Mouse (Mus musculus): Measurements from ENCODE around the gene Rubcnl. TPM values are rescaled to one million over a fixed set of nuclear protein-coding genes. Genes with fewer than 3 reads are reported as not detected.

Rubcnl gene
- total and polyA plus RNA-seq, 2 experiments from 2014 or later, result 1.1 to 2.9 TPM

DNA sequence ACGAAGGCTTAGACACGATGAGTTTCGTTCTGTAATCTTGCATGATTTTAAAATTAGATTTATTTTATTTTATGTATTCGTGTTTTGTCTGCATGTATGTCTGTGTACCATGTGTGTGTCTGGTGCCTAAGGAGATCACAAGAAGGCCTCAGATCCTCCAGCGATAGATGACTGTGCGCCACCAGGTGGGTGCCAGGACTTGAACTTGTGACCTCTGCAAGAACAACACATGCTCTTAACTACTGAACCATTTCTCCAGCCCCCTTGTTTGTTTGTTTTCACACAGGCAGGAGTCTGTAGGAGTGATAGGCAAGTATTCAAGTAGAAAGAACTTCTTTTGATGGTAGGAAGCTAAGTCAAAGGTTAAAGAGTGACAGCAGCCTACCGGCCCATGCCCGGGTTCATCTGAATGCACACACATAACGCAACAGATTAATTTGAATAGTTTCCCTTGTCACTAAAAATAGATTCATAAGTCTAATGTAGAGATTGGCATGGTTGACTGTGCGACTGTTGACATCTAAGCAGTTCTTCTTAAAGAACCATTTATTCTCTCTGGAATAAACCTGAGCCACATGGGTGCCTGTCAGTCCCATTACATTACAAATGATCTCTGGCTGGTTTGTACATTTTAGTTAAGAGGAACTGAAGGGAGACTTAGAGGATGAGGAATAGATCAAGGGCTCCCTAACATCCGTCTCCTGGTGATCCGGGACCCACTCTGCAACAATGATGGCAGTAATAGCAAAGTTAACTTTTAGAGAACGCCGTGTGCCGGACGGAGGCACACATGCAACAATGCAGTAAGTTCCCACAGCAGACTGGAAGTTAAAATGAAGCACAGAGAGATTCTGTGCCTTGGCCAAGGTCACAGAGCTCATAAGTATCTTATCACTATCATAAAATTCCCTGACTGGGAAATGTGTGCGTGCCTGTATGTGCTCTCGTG, 2.3 kb downstream of the Rubcnl start:
- Histone ChIP-seq H3K27me3 (ENCODE audit: control insufficient read depth, insufficient read depth, low read length) (no peaks in the 10 kb centered on the region), H3K9me3 (replicated peaks; ENCODE audit: control insufficient read depth, low read length) (no peaks in the 10 kb centered on the region), H3K9ac (replicated peaks; ENCODE audit: low read depth, low read length) (no peak overlapping the region), H3K36me3 (replicated peaks; ENCODE audit: control insufficient read depth, insufficient read depth, low read length) (no peaks in the 10 kb centered on the region), H3K4me3 (ENCODE audit: low read depth, low read length) (no peak overlapping the region), H3K4me1 (ENCODE audit: control insufficient read depth, insufficient read depth) (peaks cover 8% of the 10 kb centered on the region), H3K4me2 (ENCODE audit: low read depth, low read length) (no peak overlapping the region), H3K27ac (ENCODE audit: low read depth) (no peak overlapping the region)
- ATAC-seq (ENCODE audit: insufficient read depth, low read depth), result no peak
- no peak for DNase-seq (ENCODE audit: low spot score)
- TF ChIP-seq EP300 (IDR thresholded peaks at IDR 0.05; ENCODE audit: low read depth) (no peak), CTCF (IDR thresholded peaks at IDR 0.05; ENCODE audit: low read depth) (no peak)
- WGBS, result 75% methylated on average over 18 of the region's 18 CpGs

DNA sequence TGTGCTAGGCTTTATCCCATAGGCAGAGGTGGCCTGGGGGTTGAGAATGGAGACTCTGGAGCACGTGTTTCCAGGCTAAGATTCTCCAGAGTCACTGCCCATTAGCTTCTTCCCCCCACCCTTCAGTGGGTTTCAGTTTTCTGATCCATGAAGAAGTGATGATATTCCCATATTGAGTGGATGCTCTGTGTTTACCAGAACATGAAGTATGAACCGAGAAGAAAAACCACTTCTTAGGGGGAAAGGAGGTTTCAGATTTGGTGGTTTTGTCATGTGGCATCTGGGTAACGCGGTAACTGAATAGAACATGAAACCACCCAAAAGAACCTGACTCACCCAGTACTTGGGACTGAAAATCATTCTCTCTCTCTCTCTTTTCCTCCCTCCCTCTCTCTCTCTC, 3.0 kb downstream of the Rubcnl start:
- ATAC-seq (ENCODE audit: insufficient read depth, low read depth), result no peak
- no peak for DNase-seq (ENCODE audit: low spot score)
- no peaks in the 10 kb centered on the region for H3K27me3 ChIP-seq (ENCODE audit: control insufficient read depth, insufficient read depth, low read length)
- no peaks in the 10 kb centered on the region for H3K36me3 ChIP-seq (replicated peaks; ENCODE audit: control insufficient read depth, insufficient read depth, low read length)
- H3K4me3 ChIP-seq (ENCODE audit: low read depth, low read length), result no peak overlapping the region
- H3K27ac ChIP-seq (ENCODE audit: low read depth), result no peak overlapping the region
- 77% methylated on average over 4 of the region's 4 CpGs for WGBS
- no peaks in the 10 kb centered on the region for H3K9me3 ChIP-seq (replicated peaks; ENCODE audit: control insufficient read depth, low read length)
- peaks cover 8% of the 10 kb centered on the region for H3K4me1 ChIP-seq (ENCODE audit: control insufficient read depth, insufficient read depth)
- no peak overlapping the region for H3K4me2 ChIP-seq (ENCODE audit: low read depth, low read length)
- H3K9ac ChIP-seq (replicated peaks; ENCODE audit: low read depth, low read length), result no peak overlapping the region
- TF ChIP-seq CTCF (IDR thresholded peaks at IDR 0.05; ENCODE audit: low read depth) (no peak), EP300 (IDR thresholded peaks at IDR 0.05; ENCODE audit: low read depth) (no peak)

DNA sequence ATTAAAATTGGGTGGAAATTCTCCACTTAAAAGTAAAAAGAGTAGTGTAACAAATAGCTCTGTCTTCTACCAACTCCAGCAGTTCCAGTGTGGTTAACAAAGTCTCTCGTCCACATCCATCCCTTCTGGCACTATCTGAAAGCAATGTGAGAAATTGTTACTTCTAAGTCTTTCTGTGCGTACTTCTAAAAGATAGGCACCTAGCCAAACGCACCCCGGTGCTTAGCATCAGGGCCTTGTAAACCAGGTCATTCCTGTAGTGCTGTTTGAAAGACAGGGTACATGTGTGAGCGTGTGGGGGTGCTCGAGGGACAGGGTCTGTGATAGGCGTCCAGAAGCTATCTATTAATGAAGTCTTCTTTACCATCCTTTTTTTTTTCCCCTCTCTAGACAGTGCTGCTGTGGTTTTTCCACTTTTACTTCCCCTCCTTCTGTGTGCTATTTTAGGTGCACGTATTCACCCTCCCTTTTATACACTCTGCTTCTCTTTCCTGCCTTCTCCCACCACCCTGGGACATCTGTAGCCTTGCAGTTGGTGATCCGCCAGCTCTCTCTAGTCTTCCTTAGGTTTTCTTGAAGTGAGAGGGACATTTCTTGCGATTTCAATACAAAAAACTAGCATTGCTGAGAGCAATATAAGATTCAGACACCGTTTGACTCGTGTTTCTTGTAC, 4.9 kb downstream of the Rubcnl start:
- H3K9me3 ChIP-seq (replicated peaks; ENCODE audit: control insufficient read depth, low read length), result no peaks in the 10 kb centered on the region
- no peak overlapping the region for H3K9ac ChIP-seq (replicated peaks; ENCODE audit: low read depth, low read length)
- ATAC-seq (ENCODE audit: insufficient read depth, low read depth) (no peak), DNase-seq (ENCODE audit: low spot score) (no peak)
- 33% methylated on average over 12 of the region's 12 CpGs for WGBS
- H3K4me2 ChIP-seq (ENCODE audit: low read depth, low read length), result no peak overlapping the region
- H3K4me1 ChIP-seq (ENCODE audit: control insufficient read depth, insufficient read depth), result peaks cover 8% of the 10 kb centered on the region
- no peak for TF ChIP-seq CTCF (IDR thresholded peaks at IDR 0.05; ENCODE audit: low read depth)
- TF ChIP-seq EP300 (IDR thresholded peaks at IDR 0.05; ENCODE audit: low read depth), result no peak
- H3K36me3 ChIP-seq (replicated peaks; ENCODE audit: control insufficient read depth, insufficient read depth, low read length), result no peaks in the 10 kb centered on the region
- no peak overlapping the region for H3K4me3 ChIP-seq (ENCODE audit: low read depth, low read length)
- no peak overlapping the region for H3K27ac ChIP-seq (ENCODE audit: low read depth)
- H3K27me3 ChIP-seq (ENCODE audit: control insufficient read depth, insufficient read depth, low read length), result no peaks in the 10 kb centered on the region

- H3K4me2 ChIP-seq (ENCODE audit: low read depth, low read length), result no peak overlapping the region
- H3K27ac ChIP-seq (ENCODE audit: low read depth), result no peak overlapping the region
- H3K9me3 ChIP-seq (replicated peaks; ENCODE audit: control insufficient read depth, low read length), result no peaks in the 10 kb centered on the region
- no peak for DNase-seq (ENCODE audit: low spot score)
- WGBS, result 84% methylated on average over 9 of the region's 9 CpGs
- no peaks in the 10 kb centered on the region for H3K36me3 ChIP-seq (replicated peaks; ENCODE audit: control insufficient read depth, insufficient read depth, low read length)
- no peak for TF ChIP-seq CTCF (IDR thresholded peaks at IDR 0.05; ENCODE audit: low read depth)
- TF ChIP-seq EP300 (IDR thresholded peaks at IDR 0.05; ENCODE audit: low read depth), result no peak
- no peaks in the 10 kb centered on the region for H3K27me3 ChIP-seq (ENCODE audit: control insufficient read depth, insufficient read depth, low read length)
- ATAC-seq (ENCODE audit: insufficient read depth, low read depth), result no peak
- peaks cover 8% of the 10 kb centered on the region; the same call in 1 of the 2 replicates for H3K4me1 ChIP-seq (ENCODE audit: control insufficient read depth, insufficient read depth)
- H3K9ac ChIP-seq (replicated peaks; ENCODE audit: low read depth, low read length), result no peak overlapping the region
- H3K4me3 ChIP-seq (ENCODE audit: low read depth, low read length), result no peak overlapping the region
Observed at GRCm38 (mm10) chr14:75022522-75022921, 6.7 kb downstream of the Rubcnl start.

DNA sequence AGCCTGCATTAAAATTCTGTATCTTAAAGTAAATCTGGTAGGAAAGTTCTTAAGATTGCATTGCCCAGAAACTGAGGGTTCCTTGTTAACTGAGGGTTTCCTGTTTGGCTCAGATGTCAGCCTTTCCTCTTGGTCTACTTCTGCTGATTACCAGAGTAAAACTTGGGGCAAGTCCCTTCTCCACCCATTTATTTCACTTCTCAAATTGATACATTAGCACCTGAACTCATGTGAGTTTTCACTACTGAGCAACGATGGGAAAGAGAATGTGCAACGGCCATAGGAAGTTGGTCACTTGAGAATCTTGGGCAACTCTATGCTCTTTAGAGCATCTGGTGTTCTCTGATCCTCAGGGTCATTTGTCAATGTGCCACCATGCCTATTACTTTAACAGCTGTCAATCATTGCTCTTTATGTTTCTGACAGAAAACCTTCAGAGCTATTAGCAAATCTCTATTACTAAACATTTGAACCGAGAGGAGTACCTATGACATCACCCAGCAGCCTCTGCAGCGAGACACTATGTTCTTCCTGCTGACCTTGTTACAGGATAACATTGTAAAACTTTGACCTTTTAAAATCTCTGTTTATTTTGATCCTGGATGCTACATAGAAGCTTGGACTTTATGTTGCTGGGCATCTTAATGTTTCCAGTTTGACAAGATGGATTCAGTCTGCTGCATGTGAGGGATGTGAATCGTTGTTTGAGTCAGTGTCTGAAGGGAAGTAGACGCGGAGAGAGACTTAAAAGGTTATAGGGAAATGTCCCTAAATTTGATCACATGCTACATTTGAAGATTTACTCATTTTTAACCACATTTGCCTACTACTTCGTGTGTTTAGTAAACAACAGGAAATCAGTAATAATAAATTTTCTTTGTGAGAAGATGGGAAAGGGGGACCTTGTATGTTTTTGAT, 9.2 kb downstream of the Rubcnl start:
- Histone ChIP-seq H3K27ac (ENCODE audit: low read depth) (no peak overlapping the region), H3K4me2 (ENCODE audit: low read depth, low read length) (no peak overlapping the region), H3K4me3 (ENCODE audit: low read depth, low read length) (no peak overlapping the region), H3K9me3 (replicated peaks; ENCODE audit: control insufficient read depth, low read length) (no peaks in the 10 kb centered on the region), H3K36me3 (replicated peaks; ENCODE audit: control insufficient read depth, insufficient read depth, low read length) (no peaks in the 10 kb centered on the region), H3K4me1 (ENCODE audit: control insufficient read depth, insufficient read depth) (peaks cover 3% of the 10 kb centered on the region; the same call in 1 of the 2 replicates), H3K27me3 (ENCODE audit: control insufficient read depth, insufficient read depth, low read length) (no peaks in the 10 kb centered on the region), H3K9ac (replicated peaks; ENCODE audit: low read depth, low read length) (no peak overlapping the region)
- 72% methylated on average over 8 of the region's 8 CpGs for WGBS
- ATAC-seq (ENCODE audit: insufficient read depth, low read depth), result no peak
- TF ChIP-seq CTCF (IDR thresholded peaks at IDR 0.05; ENCODE audit: low read depth), result no peak
- no peak for TF ChIP-seq EP300 (IDR thresholded peaks at IDR 0.05; ENCODE audit: low read depth)
- no peak for DNase-seq (ENCODE audit: low spot score)
